Mouse (Mus musculus) liver, postnatal 0 days (tissue): ENCODE data around the gene Grin3b. TPM values are rescaled to one million over a fixed set of nuclear protein-coding genes. Genes with fewer than 3 reads are reported as not detected.
A peak's percentile ranks its signal among the peaks of the same experiment; 100 is the strongest.

Source experiments
- ATAC-seq: fragments of 200-750 bp; cut with Nextera tagmentation; 2 replicates; pipeline ENCODE4 v1.8.0; 2017; ENCODE audit warnings: mild to moderate bottlenecking, moderate library complexity
- DNase-seq: peaks from one replicate; pipeline ENCODE4 v3.0.0-alpha.2; 2016
- H3K27ac ChIP-seq: fragments of 300-500 bp; sonication (generic); 2 replicates; pipeline ENCODE4 v1.5.1; 2014; ENCODE audit warnings: antibody characterized with exemption, moderate library complexity, mild to moderate bottlenecking, low read depth
- H3K27me3 ChIP-seq: fragments of 300-500 bp; sonication (generic); 2 replicates; pipeline ENCODE4 v1.6.1; 2014; ENCODE audit warnings: low read length, control low read depth, mixed read lengths; ENCODE audit not compliant: insufficient read depth
- H3K36me3 ChIP-seq: fragments of 300-500 bp; sonication (generic); replicated peaks from 2 replicates; pipeline ENCODE4 v1.6.1; 2014; ENCODE audit warnings: mild to moderate bottlenecking, control low read depth, low read length, moderate library complexity, mixed read lengths; ENCODE audit not compliant: insufficient read depth
- H3K4me1 ChIP-seq: fragments of 300-500 bp; sonication (generic); 2 replicates; pipeline ENCODE4 v1.6.1; 2014; ENCODE audit warnings: antibody characterized with exemption, mild to moderate bottlenecking, control low read depth; ENCODE audit not compliant: insufficient read depth
- H3K4me2 ChIP-seq: fragments of 300-500 bp; sonication (generic); 2 replicates; pipeline ENCODE4 v1.6.1; 2014; ENCODE audit warnings: low read depth, mild to moderate bottlenecking, low read length, moderate library complexity, mixed read lengths
- H3K4me3 ChIP-seq: fragments of 300-500 bp; sonication (generic); 2 replicates; pipeline ENCODE4 v1.5.1; 2014; ENCODE audit warnings: low read depth, low read length
- H3K9ac ChIP-seq: fragments of 300-500 bp; sonication (generic); replicated peaks from 2 replicates; pipeline ENCODE4 v1.6.1; 2014; ENCODE audit warnings: mild to moderate bottlenecking, moderate library complexity
- H3K9me3 ChIP-seq: fragments of 300-500 bp; sonication (generic); 2 replicates; pipeline ENCODE4 v1.6.1; 2016; ENCODE audit warnings: mild to moderate bottlenecking, control low read depth, low read length, mixed read lengths
- CTCF ChIP-seq: sonication (generic); IDR thresholded peaks from 2 replicates; pipeline ENCODE4 v1.5.1; 2016; ENCODE audit warnings: antibody characterized with exemption, low read depth
- EP300 ChIP-seq: IDR thresholded peaks from 2 replicates; pipeline ENCODE4 v1.6.1; 2016; ENCODE audit warnings: antibody characterized with exemption, low read depth, mild to moderate bottlenecking
- WGBS: fragments of 180-500 bp; shearing (Covaris S2); extraction: QIAGEN DNeasy Blood & Tissue Kit; methylation state at CpG from one replicate; pipeline ENCODE4 v1.1.7; 2014; ENCODE audit not compliant: insufficient replicate concordance; 5-methylcytosine and 5-hydroxymethylcytosine counted together
- polyA plus RNA-seq: library from polyadenylated mRNA; unstranded; fragments of >200 nt; fragmentation: Nextera tagmentation; extraction: Ambion mirVana; gene quantifications from 2 replicates; pipeline ENCODE4 v1.2.1, GENCODE M21; 2015

Grin3b gene
- polyA plus RNA-seq, 1 experiment from 2014 or later = 0.05 TPM

DNA sequence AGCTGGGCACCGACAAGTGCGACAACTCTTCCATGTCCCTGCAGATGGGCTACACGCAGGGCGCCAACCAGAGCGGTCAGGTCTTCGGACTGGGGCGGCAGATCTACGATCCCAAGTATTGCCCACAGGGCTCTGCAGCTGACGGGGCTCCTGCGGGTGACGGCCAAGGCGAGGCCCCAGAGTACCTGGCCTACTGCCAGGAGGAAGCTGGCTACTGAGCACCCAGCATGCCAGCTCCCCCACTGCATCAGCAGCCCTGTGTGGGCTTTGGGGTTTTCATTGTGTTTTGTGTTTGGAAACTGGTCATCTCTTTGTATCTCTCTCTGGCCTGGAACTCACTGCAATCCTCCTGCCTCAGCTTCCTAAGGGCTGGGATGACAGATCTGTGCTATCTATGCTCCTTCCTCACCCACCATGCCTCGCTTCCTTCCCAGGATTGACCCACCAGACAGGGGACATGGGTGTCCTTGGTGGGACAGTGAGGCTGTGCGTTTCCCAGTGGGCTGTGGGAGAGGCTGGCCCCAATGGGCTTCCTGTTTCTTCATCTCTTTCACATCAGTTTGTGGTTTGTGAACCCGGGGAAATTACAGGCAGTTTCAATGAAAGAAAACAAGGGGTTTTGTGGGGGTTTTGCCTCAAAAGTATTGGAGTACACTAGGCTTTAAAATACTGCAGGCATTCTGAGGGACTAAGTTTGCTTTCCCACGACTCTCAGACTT, 24.0 kb downstream of the Grin3b start:
- Histone ChIP-seq H3K4me2 (peak overlapping the region; percentile 38), H3K4me1 (peaks cover 23% of the 10 kb centered on the region), H3K4me3 (no peak overlapping the region), H3K9ac (peak overlapping the region; percentile 46), H3K36me3 (peaks cover 18% of the 10 kb centered on the region), H3K9me3 (no peaks in the 10 kb centered on the region), H3K27me3 (0 out of 2 replicates have a peak, but pooled peaks cover 2% of the 10 kb centered on the region), H3K27ac (peak overlapping the region; percentile 66)
- peak; percentile 67 for DNase-seq
- no peak for ATAC-seq
- WGBS = 48% methylated on average over 16 of the region's 16 CpGs
- no peak for TF ChIP-seq EP300
- TF ChIP-seq CTCF = no peak

DNA sequence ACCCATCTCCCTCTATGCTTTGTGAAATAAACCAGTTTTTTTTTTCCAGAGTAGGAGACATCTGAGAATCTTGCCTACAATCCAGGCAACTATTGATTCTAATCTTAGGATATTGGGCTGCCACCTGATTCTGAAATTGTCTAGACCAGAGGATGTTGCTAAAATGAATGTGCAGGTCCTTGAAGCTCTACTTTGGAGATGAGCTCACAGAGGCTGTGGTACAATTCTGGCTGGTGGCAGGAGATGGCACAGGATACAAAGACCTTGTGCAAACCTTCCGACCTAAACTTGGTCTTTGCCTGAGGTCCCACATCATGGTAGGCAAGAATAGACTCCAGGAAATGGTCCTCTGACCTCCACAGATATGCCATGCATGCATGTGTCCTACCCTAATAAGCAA, 25.1 kb downstream of the Grin3b start:
- WGBS = 50% methylated on average over 1 of the region's 1 CpGs
- TF ChIP-seq EP300 (no peak), CTCF (no peak)
- Histone ChIP-seq H3K36me3 (peaks cover 22% of the 10 kb centered on the region), H3K9me3 (no peaks in the 10 kb centered on the region), H3K4me2 (peak overlapping the region; percentile 89), H3K4me1 (peaks cover 23% of the 10 kb centered on the region), H3K27ac (peak overlapping the region; percentile 34; the same call in 1 of the 2 replicates), H3K9ac (no peak overlapping the region), H3K27me3 (no peaks in the 10 kb centered on the region), H3K4me3 (peak overlapping the region; percentile 69; the same call in 1 of the 2 replicates)
- DNase-seq (no peak), ATAC-seq (no peak)

DNA sequence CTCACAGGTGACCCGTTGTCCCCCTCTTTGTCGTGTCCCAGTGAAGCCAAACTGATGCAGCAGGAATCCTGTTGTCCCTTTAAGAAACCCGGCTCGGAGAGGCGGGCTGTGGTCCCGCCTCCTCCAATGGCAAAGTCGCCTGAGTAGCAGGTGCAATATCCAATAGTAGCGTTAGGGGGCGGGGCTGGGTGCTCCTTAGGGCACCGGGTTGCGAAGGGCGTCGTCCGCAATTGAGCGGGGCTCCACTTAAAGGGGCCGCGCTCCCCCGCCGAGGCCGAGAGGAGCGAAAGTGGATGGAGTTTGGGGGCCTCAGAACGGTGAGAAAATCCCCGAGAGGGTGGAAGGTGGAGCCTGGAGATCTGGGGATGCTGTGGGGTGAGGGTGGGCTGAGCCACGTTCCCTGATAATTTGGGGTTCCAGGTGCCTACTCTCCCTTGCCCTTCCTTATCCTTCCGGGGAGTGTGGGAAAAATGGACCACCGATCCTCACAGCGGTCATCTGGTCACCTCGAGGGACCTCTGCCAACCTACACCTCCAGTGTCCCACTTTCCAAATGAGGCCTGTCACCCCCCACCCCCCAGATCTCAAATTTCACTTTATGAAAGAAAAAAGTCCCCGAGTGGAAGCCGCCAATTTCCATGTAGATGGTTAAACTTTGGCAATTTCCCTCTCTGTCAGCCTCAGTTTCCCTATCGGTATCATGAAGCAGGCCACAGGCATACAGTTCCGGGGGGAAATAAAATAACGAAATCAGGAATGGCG, 25.9 kb downstream of the Grin3b start, which contains the start of gene Abca7:
TSS of gene Abca7 (plus strand) at position 223 of the 762 bp plus-strand sequence.
- Histone ChIP-seq H3K36me3 (peaks cover 22% of the 10 kb centered on the region), H3K27me3 (no peaks in the 10 kb centered on the region), H3K9me3 (no peaks in the 10 kb centered on the region), H3K9ac (peak within 1 kb of the TSS; percentile 77), H3K4me2 (peak within 1 kb of the TSS; percentile 89), H3K27ac (peak within 1 kb of the TSS; percentile 79), H3K4me1 (peaks cover 23% of the 10 kb centered on the region), H3K4me3 (peak within 1 kb of the TSS; percentile 69)
- peak; percentile 31 for TF ChIP-seq CTCF
- TF ChIP-seq EP300 = no peak
- DNase-seq (peak; percentile 98), ATAC-seq (peak; percentile 91)
- under 1% methylated on average over 34 of the region's 34 CpGs for WGBS

DNA sequence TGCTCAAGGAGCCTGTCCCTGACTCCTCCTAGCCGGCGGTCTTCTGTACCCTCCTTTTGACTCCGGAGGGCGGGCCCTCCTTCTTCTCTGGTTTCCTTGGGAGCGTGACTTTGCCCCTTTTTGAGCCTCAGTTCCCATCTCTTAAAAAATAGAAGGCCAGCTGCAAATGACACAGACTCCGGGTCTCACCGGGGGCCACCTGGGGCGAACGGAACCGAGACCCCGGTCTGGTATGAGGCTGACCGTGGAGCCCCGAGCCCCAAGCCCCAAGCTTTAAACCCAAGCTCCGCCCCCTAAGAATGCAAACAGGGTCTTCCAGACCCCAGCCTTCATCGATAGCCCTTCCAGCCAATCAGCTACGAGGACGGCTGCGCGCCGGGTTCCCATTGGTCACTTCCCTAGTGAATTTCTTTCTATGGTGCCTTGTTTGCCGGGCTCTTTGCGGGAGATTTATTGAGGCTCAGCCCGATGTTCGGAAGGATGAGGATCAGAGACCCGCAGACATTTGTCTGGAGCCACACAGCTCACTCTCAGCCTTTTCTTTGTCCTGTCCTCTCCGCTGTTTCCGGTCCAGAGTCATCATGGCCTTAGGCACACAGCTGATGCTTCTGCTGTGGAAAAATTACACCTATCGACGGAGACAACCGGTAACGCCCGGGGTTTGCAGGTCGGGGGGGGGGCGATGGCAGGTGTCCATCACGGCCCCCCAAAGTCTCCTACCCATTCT, 26.7 kb downstream of the Grin3b start:
- peaks cover 24% of the 10 kb centered on the region for H3K36me3 ChIP-seq

DNA sequence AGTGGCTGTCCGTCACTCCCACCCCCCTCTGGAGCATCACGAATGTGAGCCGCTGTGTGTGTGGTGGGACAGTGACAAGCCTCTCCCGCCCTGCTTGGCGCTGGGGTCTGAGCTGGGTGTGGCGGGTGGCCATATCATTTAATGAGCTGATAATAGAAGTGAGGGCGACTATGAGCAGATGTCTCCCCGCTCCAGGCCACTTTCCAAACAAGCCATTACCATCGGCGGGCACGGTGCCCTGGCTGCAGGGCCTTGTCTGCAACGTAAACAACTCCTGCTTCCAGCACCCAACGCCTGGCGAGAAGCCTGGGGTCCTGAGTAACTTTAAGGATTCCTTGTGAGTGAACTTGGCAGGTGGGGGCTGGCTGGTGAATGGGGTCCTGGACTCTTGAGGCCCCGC, 27.3 kb downstream of the Grin3b start:
- 33% methylated on average over 15 of the region's 15 CpGs for WGBS
- peak overlapping the region; percentile 89 for H3K4me2 ChIP-seq
- ATAC-seq (no peak), DNase-seq (no peak)
- H3K4me1 ChIP-seq = peaks cover 25% of the 10 kb centered on the region
- TF ChIP-seq EP300 (no peak), CTCF (no peak)
- H3K27me3 ChIP-seq = no peaks in the 10 kb centered on the region
- no peaks in the 10 kb centered on the region for H3K9me3 ChIP-seq
- H3K36me3 ChIP-seq = peaks cover 22% of the 10 kb centered on the region
- peak overlapping the region; percentile 77 for H3K9ac ChIP-seq
- peak overlapping the region; percentile 69 for H3K4me3 ChIP-seq
- H3K27ac ChIP-seq = peak overlapping the region; percentile 79

More for the DNA sequence above, 26.7 kb downstream of the Grin3b start:
- H3K4me1 ChIP-seq = peaks cover 23% of the 10 kb centered on the region
- 2% methylated on average over 35 of the region's 35 CpGs for WGBS
- no peaks in the 10 kb centered on the region for H3K27me3 ChIP-seq
- peak; percentile 77 for ATAC-seq
- H3K9me3 ChIP-seq = no peaks in the 10 kb centered on the region
- peak overlapping the region; percentile 89 for H3K4me2 ChIP-seq
- H3K27ac ChIP-seq = peak overlapping the region; percentile 79
- TF ChIP-seq CTCF (no peak), EP300 (no peak)
- peak overlapping the region; percentile 69 for H3K4me3 ChIP-seq
- peak; percentile 83 for DNase-seq
- H3K9ac ChIP-seq = peak overlapping the region; percentile 77
